Mouse (Mus musculus): ENCODE data around the gene Cdpf1. TPM values are rescaled to one million over a fixed set of nuclear protein-coding genes. Genes with fewer than 3 reads are reported as not detected.

The Cdpf1 gene
- total and polyA plus RNA-seq, 3 experiments = 18.1 to 27.4 (median 26.4) TPM

DNA sequence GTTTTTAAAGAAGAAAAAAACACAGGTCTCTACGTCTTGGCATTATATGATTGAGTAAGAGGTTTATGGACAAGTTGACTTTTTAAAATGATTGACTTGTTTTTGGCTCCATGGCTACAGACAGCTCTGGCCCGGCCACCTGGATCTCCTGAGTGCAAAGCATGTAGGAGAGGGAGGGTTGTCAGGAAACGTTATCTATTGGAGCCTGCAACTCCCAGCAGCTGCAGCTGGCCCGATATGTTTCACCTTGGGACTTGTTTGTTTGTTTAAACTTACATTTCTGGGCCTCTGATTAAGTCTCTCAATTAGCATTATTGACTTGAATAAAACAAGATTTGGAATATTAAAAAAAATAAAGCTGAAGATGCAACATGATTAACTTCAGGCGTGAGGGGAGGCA is 15.2 kb upstream of the Cdpf1 start:
- H3K4me1 ChIP-seq (ENCODE audit: control insufficient read depth in 1 of 2, insufficient read depth in 2 of 2) = peaks cover 4 to 20% of the 10 kb centered on the region in 2 experiments
- DNase-seq (ENCODE audit: extremely low read depth) = no peak
- no peaks in the 10 kb centered on the region for H3K79me2 ChIP-seq (replicated peaks; ENCODE audit: control insufficient read depth, extremely low read depth, insufficient read depth, poor library complexity, severe bottlenecking)
- peaks cover 42% of the 10 kb centered on the region for H3K27me3 ChIP-seq (replicated peaks)
- in situ Hi-C loops (cut with MboI; ENCODE audit: low pct_ligation_motif_present, low pct_unique_long_range_greater_than_20kb, low sequenced_read_pairs) = no loop called here
- no peaks in the 10 kb centered on the region for H3K9me3 ChIP-seq (replicated peaks; ENCODE audit: low read length)
- no peak overlapping the region for H3K4me2 ChIP-seq (ENCODE audit: insufficient read depth, low read depth, poor library complexity, severe bottlenecking)
- no peak overlapping the region for H3K9ac ChIP-seq (ENCODE audit: insufficient read depth, low read depth)
- no peak overlapping the region for H3K27ac ChIP-seq (ENCODE audit: insufficient read depth, low read depth)
- dilution Hi-C loops (cut with MboI; ENCODE audit: extremely low pct_ligation_motif_present, extremely low pct_unique_long_range_greater_than_20kb, low sequenced_read_pairs) = no loop called here
- no peak overlapping the region for H3K4me3 ChIP-seq (replicated peaks in 1 of 3; ENCODE audit: low read depth in 2 of 3, low read length in 2 of 3, poor library complexity in 1 of 3)
- H3K36me3 ChIP-seq (replicated peaks in 1 of 2; ENCODE audit: control insufficient read depth in 1 of 2, insufficient read depth in 1 of 2, low read length in 1 of 2) = no peaks in the 10 kb centered on the region
- TF ChIP-seq GABPA (IDR thresholded peaks at IDR 0.05; ENCODE audit: insufficient replicate concordance, low read depth, low read length) (no peak), POLR2AphosphoS2 (IDR thresholded peaks at IDR 0.05; ENCODE audit: low read depth, low read length) (no peak), MXI1 (IDR thresholded peaks at IDR 0.05; ENCODE audit: low read depth, low read length) (no peak), E2F4 (IDR thresholded peaks at IDR 0.05; ENCODE audit: insufficient replicate concordance, low read depth, low read length) (no peak), SMC3 (IDR thresholded peaks at IDR 0.05; ENCODE audit: low read depth, low read length) (no peak), CHD2 (IDR thresholded peaks at IDR 0.05; ENCODE audit: low read length) (no peak), MEF2A (IDR thresholded peaks at IDR 0.05; ENCODE audit: borderline replicate concordance, low read depth, low read length) (no peak), RCOR1 (conservative IDR thresholded peaks at IDR 0.05; ENCODE audit: low read depth, low read length) (no peak), EP300 (IDR thresholded peaks at IDR 0.05; ENCODE audit: low read length) (no peak), CHD1 (IDR thresholded peaks at IDR 0.05; ENCODE audit: low read depth, low read length) (no peak)

DNA sequence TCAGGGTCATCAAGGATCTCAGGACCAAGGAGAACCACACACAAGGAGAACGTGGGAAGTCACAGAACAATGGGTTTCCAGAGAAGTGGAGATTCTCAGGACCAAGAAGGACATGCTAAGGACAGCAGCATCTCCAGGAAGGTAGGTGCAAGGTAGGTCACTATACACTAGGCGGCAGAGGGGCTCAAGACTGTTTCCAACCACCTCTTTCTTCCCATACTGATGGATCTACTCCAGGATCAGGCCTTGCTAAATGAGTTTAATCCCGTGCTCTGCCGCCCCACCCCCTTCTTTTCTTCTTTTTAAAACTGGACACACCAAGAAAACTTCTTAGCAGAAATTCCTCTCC is 10.5 kb upstream of the Cdpf1 start:
- H3K27ac ChIP-seq (ENCODE audit: insufficient read depth, low read depth) = no peak overlapping the region
- H3K27me3 ChIP-seq (replicated peaks) = peaks cover 63% of the 10 kb centered on the region
- no peaks in the 10 kb centered on the region for H3K9me3 ChIP-seq (replicated peaks; ENCODE audit: low read length)
- dilution Hi-C loops (cut with MboI; ENCODE audit: extremely low pct_ligation_motif_present, extremely low pct_unique_long_range_greater_than_20kb, low sequenced_read_pairs) (no loop called here), in situ Hi-C loops (cut with MboI; ENCODE audit: low pct_ligation_motif_present, low pct_unique_long_range_greater_than_20kb, low sequenced_read_pairs) (no loop called here)
- no peaks in the 10 kb centered on the region for H3K79me2 ChIP-seq (replicated peaks; ENCODE audit: control insufficient read depth, extremely low read depth, insufficient read depth, poor library complexity, severe bottlenecking)
- no peak for DNase-seq (ENCODE audit: extremely low read depth)
- TF ChIP-seq ZC3H11A (IDR thresholded peaks at IDR 0.05; ENCODE audit: low read depth, low read length) (no peak), MAFK (IDR thresholded peaks at IDR 0.05; ENCODE audit: insufficient replicate concordance, low read length) (no peak), EP300 (IDR thresholded peaks at IDR 0.05; ENCODE audit: low read length) (no peak), IRF4 (IDR thresholded peaks at IDR 0.05; ENCODE audit: low read depth, low read length) (no peak), CTCF (conservative IDR thresholded peaks at IDR 0.05 in 1 of 2, IDR thresholded peaks at IDR 0.05 in 1 of 2; ENCODE audit: low read depth in 2 of 2, low read length in 2 of 2) (no peak), NELFE (IDR thresholded peaks at IDR 0.05; ENCODE audit: low read depth, low read length) (no peak), PAX5 (IDR thresholded peaks at IDR 0.05; ENCODE audit: low read length) (no peak), CHD2 (IDR thresholded peaks at IDR 0.05; ENCODE audit: low read length) (no peak), SMC3 (IDR thresholded peaks at IDR 0.05; ENCODE audit: low read depth, low read length) (no peak), RAD21 (IDR thresholded peaks at IDR 0.05; ENCODE audit: low read depth, low read length) (no peak), ETS1 (conservative IDR thresholded peaks at IDR 0.05; ENCODE audit: low read depth, low read length) (no peak), KAT2A (IDR thresholded peaks at IDR 0.05; ENCODE audit: insufficient replicate concordance, low read length) (no peak), ZKSCAN1 (IDR thresholded peaks at IDR 0.05; ENCODE audit: borderline replicate concordance, low read depth, low read length) (no peak), JUN (IDR thresholded peaks at IDR 0.05; ENCODE audit: insufficient read depth, low read depth, low read length) (no peak), JUND (conservative IDR thresholded peaks at IDR 0.05; ENCODE audit: low read depth, low read length) (no peak), TCF12 (IDR thresholded peaks at IDR 0.05; ENCODE audit: low read depth, low read length) (no peak), BHLHE40 (IDR thresholded peaks at IDR 0.05; ENCODE audit: low read depth, low read length) (no peak)
- no peak overlapping the region for H3K9ac ChIP-seq (ENCODE audit: insufficient read depth, low read depth)
- no peak overlapping the region for H3K4me3 ChIP-seq (replicated peaks in 1 of 3; ENCODE audit: low read depth in 2 of 3, low read length in 2 of 3, poor library complexity in 1 of 3)
- no peaks in the 10 kb centered on the region for H3K4me1 ChIP-seq (ENCODE audit: control insufficient read depth in 1 of 2, insufficient read depth in 2 of 2)
- H3K36me3 ChIP-seq (replicated peaks in 1 of 2; ENCODE audit: control insufficient read depth in 1 of 2, insufficient read depth in 1 of 2, low read length in 1 of 2) = no peaks in the 10 kb centered on the region
- H3K4me2 ChIP-seq (ENCODE audit: insufficient read depth, low read depth, poor library complexity, severe bottlenecking) = no peak overlapping the region

Measured in CH12.LX (cell line).